Mouse (Mus musculus): ENCODE measurements around the gene Tgfbr2. TPM values are rescaled to one million over a fixed set of nuclear protein-coding genes. Genes with fewer than 3 reads are reported as not detected.
A peak's percentile ranks its signal among the peaks of the same experiment; 100 is the strongest.

The Tgfbr2 gene
- 33.8 and 35.1 TPM in 2 replicates for polyA plus RNA-seq (2015; fragmentation: Nextera tagmentation; extraction: Ambion mirVana)

DNA sequence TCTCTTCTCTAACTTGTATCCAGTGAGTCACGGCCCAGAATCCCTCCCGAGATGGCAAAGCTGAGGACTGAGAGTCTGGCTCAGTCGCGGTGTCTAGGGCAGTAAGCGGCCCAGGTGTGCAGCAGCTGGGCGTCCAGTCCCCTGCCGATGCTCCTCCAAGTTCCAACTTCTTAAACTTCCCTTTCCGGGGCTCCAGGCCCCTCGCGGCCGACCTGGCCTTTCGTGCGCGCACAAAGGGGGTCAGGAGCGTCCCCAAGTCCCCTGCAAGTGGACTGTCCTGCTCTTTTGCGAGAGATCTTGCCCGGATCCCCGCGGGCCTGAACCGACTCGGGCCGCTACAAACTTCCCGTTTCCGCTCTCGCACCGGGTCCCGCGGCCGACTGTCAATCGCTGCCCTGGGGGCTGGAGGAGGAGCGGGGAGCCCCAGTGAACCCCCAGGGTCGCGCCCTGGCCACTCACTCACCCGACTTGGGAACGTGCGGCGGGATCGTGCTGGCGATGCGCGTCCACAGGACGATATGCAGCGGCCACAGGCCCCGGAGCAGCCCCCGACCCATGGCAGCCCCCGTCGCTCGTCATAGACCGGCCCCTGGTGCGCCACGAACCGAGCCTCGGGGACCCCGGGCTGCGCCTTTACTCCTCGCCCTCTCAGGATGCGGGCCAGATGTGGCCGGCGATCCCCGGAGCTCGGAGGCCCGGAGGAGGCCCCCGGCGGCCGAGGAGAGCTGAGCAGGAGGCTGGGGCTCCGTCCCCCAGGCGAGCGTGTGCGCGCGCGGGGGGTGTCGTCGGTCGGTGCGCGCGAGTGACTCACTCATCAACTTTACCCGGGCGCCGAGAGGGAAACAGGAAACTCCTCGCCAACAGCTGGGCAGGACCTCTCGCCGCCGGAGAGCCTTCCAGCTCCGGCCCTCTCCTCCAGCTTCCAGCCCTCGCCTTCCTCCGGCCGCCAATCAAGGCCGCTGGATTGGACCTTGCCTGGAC, at the start of gene Tgfbr2:
Tgfbr2 (minus strand) TSS at position 880 of the 981 bp plus-strand sequence.
- Histone ChIP-seq H3K36me3 (ENCODE audit: control insufficient read depth, insufficient read depth, low read length) (no peaks in the 10 kb centered on the region), H3K27me3 (ENCODE audit: control insufficient read depth, insufficient read depth, low read length) (no peaks in the 10 kb centered on the region), H3K27ac (ENCODE audit: low read length) (peak within 1 kb of the TSS; percentile 98), H3K4me2 (ENCODE audit: low read depth, low read length) (peak within 1 kb of the TSS; percentile 86), H3K4me1 (ENCODE audit: control insufficient read depth, insufficient read depth, low read length) (peaks cover 24% of the 10 kb centered on the region), H3K9ac (ENCODE audit: low read length) (peak within 1 kb of the TSS; percentile 95), H3K4me3 (replicated peaks; ENCODE audit: low read length) (peak within 1 kb of the TSS; percentile 87), H3K9me3 (replicated peaks; ENCODE audit: control insufficient read depth, low read length) (no peaks in the 10 kb centered on the region)
- under 1% methylated on average over 90 of the region's 90 CpGs for WGBS
- peak; percentile 88 for ATAC-seq (ENCODE audit: insufficient read depth, low FRiP score)

DNA sequence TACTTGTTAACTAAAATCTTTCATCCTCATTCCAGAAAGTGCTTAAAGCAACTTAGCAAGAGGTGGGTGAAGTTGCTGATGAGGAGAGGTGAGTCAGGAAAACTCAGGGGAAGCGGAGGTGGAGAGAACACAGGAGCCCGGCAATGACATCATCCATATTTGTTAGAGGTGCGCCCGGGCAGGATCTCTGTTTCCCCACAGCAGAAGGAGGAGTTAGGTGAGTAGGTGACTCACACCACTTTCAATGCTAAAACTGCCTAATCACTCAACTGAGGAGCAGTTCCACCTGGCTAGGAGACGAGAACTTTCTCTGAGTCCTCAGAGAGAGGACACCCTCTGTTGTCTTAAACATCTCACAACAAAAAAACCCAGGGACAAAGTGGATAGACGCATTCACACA, 48.2 kb upstream of the Tgfbr2 start:
- peak; percentile 81 for ATAC-seq (ENCODE audit: insufficient read depth, low FRiP score)
- H3K4me3 ChIP-seq (replicated peaks; ENCODE audit: low read length): no peak overlapping the region
- H3K9me3 ChIP-seq (replicated peaks; ENCODE audit: control insufficient read depth, low read length): no peaks in the 10 kb centered on the region
- H3K36me3 ChIP-seq (ENCODE audit: control insufficient read depth, insufficient read depth, low read length): no peaks in the 10 kb centered on the region
- H3K4me2 ChIP-seq (ENCODE audit: low read depth, low read length): no peak overlapping the region
- peak overlapping the region; percentile 13; the same call in 1 of the 2 replicates for H3K27ac ChIP-seq (ENCODE audit: low read length)
- H3K4me1 ChIP-seq (ENCODE audit: control insufficient read depth, insufficient read depth, low read length): peaks cover 22% of the 10 kb centered on the region
- H3K27me3 ChIP-seq (ENCODE audit: control insufficient read depth, insufficient read depth, low read length): no peaks in the 10 kb centered on the region
- no peak overlapping the region for H3K9ac ChIP-seq (ENCODE audit: low read length)
- 54% methylated on average over 6 of the region's 6 CpGs for WGBS

DNA sequence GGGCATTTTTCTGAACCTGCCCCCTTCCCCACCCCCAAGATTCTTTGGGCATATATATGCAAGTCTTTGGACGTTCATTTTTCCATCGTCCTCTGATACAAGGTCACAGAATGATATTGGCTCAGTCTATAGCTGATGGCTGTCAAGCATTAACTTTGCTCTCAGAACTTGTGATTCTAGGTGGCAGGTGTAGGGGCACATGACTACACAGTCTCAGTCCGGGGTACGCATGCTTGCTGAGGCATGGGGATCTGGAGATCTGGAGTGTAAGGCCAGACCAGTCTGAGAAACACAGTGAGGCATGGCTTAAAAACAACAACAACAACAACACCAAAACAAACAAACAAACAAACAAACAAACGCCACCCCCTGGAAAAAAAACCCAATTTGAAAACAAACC, 47.5 kb upstream of the Tgfbr2 start:
- H3K4me2 ChIP-seq (ENCODE audit: low read depth, low read length): no peak overlapping the region
- peaks cover 22% of the 10 kb centered on the region for H3K4me1 ChIP-seq (ENCODE audit: control insufficient read depth, insufficient read depth, low read length)
- H3K4me3 ChIP-seq (replicated peaks; ENCODE audit: low read length): no peak overlapping the region
- H3K27ac ChIP-seq (ENCODE audit: low read length): no peak overlapping the region
- no peaks in the 10 kb centered on the region for H3K36me3 ChIP-seq (ENCODE audit: control insufficient read depth, insufficient read depth, low read length)
- WGBS: 87% methylated on average over 5 of the region's 5 CpGs
- H3K9me3 ChIP-seq (replicated peaks; ENCODE audit: control insufficient read depth, low read length): no peaks in the 10 kb centered on the region
- no peaks in the 10 kb centered on the region for H3K27me3 ChIP-seq (ENCODE audit: control insufficient read depth, insufficient read depth, low read length)
- no peak for ATAC-seq (ENCODE audit: insufficient read depth, low FRiP score)
- H3K9ac ChIP-seq (ENCODE audit: low read length): no peak overlapping the region

DNA sequence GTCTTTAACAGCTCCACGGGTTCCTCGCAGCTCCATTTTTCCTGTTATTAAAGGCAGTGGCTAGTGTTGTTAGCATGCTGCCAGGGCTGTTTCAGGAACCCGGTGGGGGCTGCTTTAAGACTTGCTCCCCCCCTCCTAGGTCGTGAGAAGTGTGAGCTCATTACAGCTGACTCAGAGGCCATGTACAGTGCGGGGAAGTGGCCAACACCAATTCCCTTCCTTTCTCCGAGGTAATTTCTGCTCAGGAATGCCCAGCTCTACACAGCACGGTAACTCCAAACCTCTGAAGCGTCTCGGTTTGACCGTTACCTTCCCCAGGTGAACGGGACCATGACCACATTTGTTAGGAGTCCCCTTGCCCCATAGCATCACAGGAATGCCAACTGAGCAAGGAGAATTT, 46.8 kb upstream of the Tgfbr2 start:
- peak overlapping the region; percentile 36; the same call in 1 of the 2 replicates for H3K27ac ChIP-seq (ENCODE audit: low read length)

DNA sequence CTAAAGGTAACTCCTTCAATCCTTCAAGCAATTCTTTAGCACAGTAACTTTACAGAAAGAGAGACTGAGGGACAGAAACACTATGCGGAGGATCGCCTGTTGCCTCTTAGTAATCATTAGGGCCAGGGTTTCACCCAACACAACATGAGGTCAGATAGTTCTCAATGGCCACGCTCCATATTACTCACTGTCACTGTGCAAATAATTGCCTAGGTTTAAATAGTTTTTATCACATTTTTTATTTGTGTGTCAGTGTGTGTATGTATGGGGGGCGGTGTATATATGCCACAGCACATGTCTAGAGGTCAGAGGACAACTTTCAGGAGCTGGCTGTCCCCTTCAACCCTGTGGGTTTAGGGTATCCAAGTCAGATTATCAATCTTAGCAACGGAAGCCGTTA, 46.4 kb upstream of the Tgfbr2 start:
- no peaks in the 10 kb centered on the region for H3K36me3 ChIP-seq (ENCODE audit: control insufficient read depth, insufficient read depth, low read length)
- H3K4me1 ChIP-seq (ENCODE audit: control insufficient read depth, insufficient read depth, low read length): peaks cover 22% of the 10 kb centered on the region
- no peaks in the 10 kb centered on the region for H3K27me3 ChIP-seq (ENCODE audit: control insufficient read depth, insufficient read depth, low read length)
- no peaks in the 10 kb centered on the region for H3K9me3 ChIP-seq (replicated peaks; ENCODE audit: control insufficient read depth, low read length)
- peak; percentile 52; the same call in 1 of the 2 replicates for ATAC-seq (ENCODE audit: insufficient read depth, low FRiP score)
- peak overlapping the region; percentile 36; the same call in 1 of the 2 replicates for H3K27ac ChIP-seq (ENCODE audit: low read length)
- no peak overlapping the region for H3K4me2 ChIP-seq (ENCODE audit: low read depth, low read length)
- WGBS: 71% methylated on average over 6 of the region's 6 CpGs
- H3K4me3 ChIP-seq (replicated peaks; ENCODE audit: low read length): no peak overlapping the region
- no peak overlapping the region for H3K9ac ChIP-seq (ENCODE audit: low read length)

More for the DNA sequence above, 46.8 kb upstream of the Tgfbr2 start:
- Histone ChIP-seq H3K4me2 (ENCODE audit: low read depth, low read length) (no peak overlapping the region), H3K9me3 (replicated peaks; ENCODE audit: control insufficient read depth, low read length) (no peaks in the 10 kb centered on the region), H3K9ac (ENCODE audit: low read length) (no peak overlapping the region), H3K27me3 (ENCODE audit: control insufficient read depth, insufficient read depth, low read length) (no peaks in the 10 kb centered on the region), H3K4me3 (replicated peaks; ENCODE audit: low read length) (no peak overlapping the region), H3K4me1 (ENCODE audit: control insufficient read depth, insufficient read depth, low read length) (peaks cover 22% of the 10 kb centered on the region), H3K36me3 (ENCODE audit: control insufficient read depth, insufficient read depth, low read length) (no peaks in the 10 kb centered on the region)
- 65% methylated on average over 11 of the region's 11 CpGs for WGBS
- ATAC-seq (ENCODE audit: insufficient read depth, low FRiP score): no peak

DNA sequence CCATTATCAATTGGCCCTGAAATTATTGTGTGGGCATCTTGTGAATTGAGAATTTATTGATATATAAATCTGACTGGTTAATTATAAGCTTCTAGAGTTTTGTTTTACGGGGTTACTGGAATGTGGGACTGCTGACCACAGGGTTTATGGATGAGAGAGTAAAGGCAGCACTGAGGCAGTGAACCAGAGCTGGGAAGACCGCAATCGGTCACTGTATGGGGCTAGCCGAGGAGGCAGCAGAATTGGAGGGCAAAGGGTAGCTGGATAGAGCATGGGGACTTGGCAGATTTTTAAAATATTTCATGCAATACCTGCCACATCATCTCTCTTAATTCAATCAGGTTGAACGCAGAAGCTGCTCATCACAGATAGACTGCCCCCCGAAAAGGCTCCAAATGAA, 45.5 kb upstream of the Tgfbr2 start:
- Histone ChIP-seq H3K4me2 (ENCODE audit: low read depth, low read length) (no peak overlapping the region), H3K9me3 (replicated peaks; ENCODE audit: control insufficient read depth, low read length) (no peaks in the 10 kb centered on the region), H3K9ac (ENCODE audit: low read length) (no peak overlapping the region), H3K27ac (ENCODE audit: low read length) (no peak overlapping the region), H3K4me3 (replicated peaks; ENCODE audit: low read length) (no peak overlapping the region), H3K4me1 (ENCODE audit: control insufficient read depth, insufficient read depth, low read length) (peaks cover 22% of the 10 kb centered on the region), H3K36me3 (ENCODE audit: control insufficient read depth, insufficient read depth, low read length) (no peaks in the 10 kb centered on the region), H3K27me3 (ENCODE audit: control insufficient read depth, insufficient read depth, low read length) (no peaks in the 10 kb centered on the region)
- no peak for ATAC-seq (ENCODE audit: insufficient read depth, low FRiP score)
- 96% methylated on average over 6 of the region's 6 CpGs for WGBS

DNA sequence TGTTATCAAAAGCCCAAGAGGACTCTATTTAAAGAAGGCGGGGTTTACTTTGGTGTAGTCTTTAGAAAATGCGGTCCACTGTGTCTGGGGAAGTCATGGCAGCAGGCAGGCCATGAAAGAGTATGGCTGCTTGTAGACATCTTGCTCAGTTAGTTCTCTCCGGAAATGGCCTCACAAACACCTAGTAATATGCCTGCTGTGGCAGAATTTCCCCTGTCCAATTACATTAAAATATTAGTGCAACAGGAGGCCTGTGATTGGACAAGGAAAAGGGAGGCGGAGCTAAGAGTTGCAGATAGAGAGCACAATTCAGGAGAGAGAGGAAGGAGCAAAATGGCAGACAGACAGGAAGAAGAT, 45.0 kb upstream of the Tgfbr2 start:
- ATAC-seq (ENCODE audit: insufficient read depth, low FRiP score): no peak
- H3K9me3 ChIP-seq (replicated peaks; ENCODE audit: control insufficient read depth, low read length): no peaks in the 10 kb centered on the region
- WGBS: 84% methylated on average over 4 of the region's 4 CpGs
- no peak overlapping the region for H3K4me3 ChIP-seq (replicated peaks; ENCODE audit: low read length)
- no peaks in the 10 kb centered on the region for H3K36me3 ChIP-seq (ENCODE audit: control insufficient read depth, insufficient read depth, low read length)
- H3K4me2 ChIP-seq (ENCODE audit: low read depth, low read length): no peak overlapping the region
- peak overlapping the region; percentile 41 for H3K27ac ChIP-seq (ENCODE audit: low read length)
- peaks cover 22% of the 10 kb centered on the region for H3K4me1 ChIP-seq (ENCODE audit: control insufficient read depth, insufficient read depth, low read length)
- H3K27me3 ChIP-seq (ENCODE audit: control insufficient read depth, insufficient read depth, low read length): no peaks in the 10 kb centered on the region
- H3K9ac ChIP-seq (ENCODE audit: low read length): no peak overlapping the region

DNA sequence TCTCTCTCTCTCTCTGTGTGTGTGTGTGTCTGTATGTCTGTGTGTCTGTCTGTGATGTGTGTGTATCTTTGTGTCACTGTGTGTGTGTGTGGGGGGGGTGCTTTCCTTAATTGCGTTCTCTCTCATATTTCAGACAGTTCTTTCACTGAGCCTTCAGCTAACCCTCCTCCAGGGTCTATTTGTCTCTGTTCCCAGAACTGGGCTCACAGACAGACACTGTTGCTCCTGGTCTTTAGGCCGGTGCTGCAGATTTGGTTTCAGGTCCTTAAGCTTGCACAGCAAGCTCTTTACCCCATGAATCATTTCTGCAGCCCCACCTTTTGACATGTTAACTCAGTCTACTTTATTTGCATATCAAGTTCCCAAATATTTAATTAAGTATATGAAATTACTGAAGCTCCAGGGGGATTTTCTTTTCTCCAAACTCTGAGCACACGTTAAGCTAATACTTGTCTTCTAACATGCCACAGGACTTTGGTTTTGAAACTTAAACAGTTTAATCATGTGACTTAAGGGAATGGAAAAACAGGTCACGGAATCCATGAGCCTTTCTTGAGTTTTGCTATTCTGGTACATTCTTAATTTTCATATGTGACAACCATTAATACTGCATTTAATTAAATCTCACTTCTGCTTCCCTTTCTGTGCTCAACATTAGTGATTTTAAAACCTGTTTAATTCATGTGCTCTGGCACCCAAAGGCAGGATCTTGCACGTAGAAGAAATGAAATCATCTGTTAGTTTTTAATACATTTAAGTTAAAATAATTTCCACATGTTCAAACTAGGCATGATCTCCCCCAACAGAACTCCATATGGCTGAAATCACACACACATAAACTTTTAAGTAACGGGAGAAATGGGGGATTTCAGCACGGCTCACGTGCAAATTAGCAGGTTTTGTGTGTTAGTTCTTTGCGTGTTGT, 44.3 kb upstream of the Tgfbr2 start:
- Histone ChIP-seq H3K4me2 (ENCODE audit: low read depth, low read length) (no peak overlapping the region), H3K27me3 (ENCODE audit: control insufficient read depth, insufficient read depth, low read length) (no peaks in the 10 kb centered on the region), H3K36me3 (ENCODE audit: control insufficient read depth, insufficient read depth, low read length) (no peaks in the 10 kb centered on the region), H3K4me3 (replicated peaks; ENCODE audit: low read length) (no peak overlapping the region), H3K9ac (ENCODE audit: low read length) (no peak overlapping the region), H3K4me1 (ENCODE audit: control insufficient read depth, insufficient read depth, low read length) (peaks cover 21% of the 10 kb centered on the region), H3K27ac (ENCODE audit: low read length) (peak overlapping the region; percentile 66), H3K9me3 (replicated peaks; ENCODE audit: control insufficient read depth, low read length) (no peaks in the 10 kb centered on the region)
- no peak for ATAC-seq (ENCODE audit: insufficient read depth, low FRiP score)
- 48% methylated on average over 9 of the region's 9 CpGs for WGBS

All from stomach, embryonic 16.5 days (tissue).